Mouse (Mus musculus) hindbrain, embryonic 14.5 days (tissue): ENCODE data around the gene Bicdl1. TPM values are rescaled to one million over a fixed set of nuclear protein-coding genes. Genes with fewer than 3 reads are reported as not detected.

Source experiments
- ATAC-seq: fragments of 200-750 bp; cut with Nextera tagmentation; 2 replicates; pipeline ENCODE4 v1.8.0; 2017; ENCODE audit warnings: moderate number of reproducible peaks, mild to moderate bottlenecking, moderate TSS enrichment, moderate library complexity; ENCODE audit not compliant: low FRiP score
- DNase-seq: peaks from one replicate; pipeline ENCODE4 v3.0.0-alpha.2; 2015; ENCODE audit warnings: low spot score
- H3K27ac ChIP-seq: fragments of 300-500 bp; sonication (generic); 2 replicates; pipeline ENCODE4 v1.5.1; 2014; ENCODE audit warnings: mild to moderate bottlenecking, moderate library complexity
- H3K27me3 ChIP-seq: fragments of 300-500 bp; sonication (generic); 2 replicates; pipeline ENCODE4 v1.6.1; 2014; ENCODE audit warnings: mild to moderate bottlenecking, low read length, mixed read lengths; ENCODE audit not compliant: control insufficient read depth, insufficient read depth
- H3K36me3 ChIP-seq: fragments of 300-500 bp; sonication (generic); replicated peaks from 2 replicates; pipeline ENCODE4 v1.6.1; 2014; ENCODE audit not compliant: control insufficient read depth, insufficient read depth
- H3K4me1 ChIP-seq: fragments of 300-500 bp; sonication (generic); replicated peaks from 2 replicates; pipeline ENCODE4 v1.6.1; 2014; ENCODE audit warnings: antibody characterized with exemption, low read length, mixed read lengths; ENCODE audit not compliant: control insufficient read depth, insufficient read depth
- H3K4me2 ChIP-seq: fragments of 300-500 bp; sonication (generic); replicated peaks from 2 replicates; pipeline ENCODE4 v1.6.1; 2014; ENCODE audit warnings: mild to moderate bottlenecking, moderate library complexity
- H3K4me3 ChIP-seq: fragments of 300-500 bp; sonication (generic); replicated peaks from 2 replicates; pipeline ENCODE4 v1.5.1; 2014; ENCODE audit warnings: mild to moderate bottlenecking, low read length
- H3K9ac ChIP-seq: fragments of 300-500 bp; sonication (generic); 2 replicates; pipeline ENCODE4 v1.6.1; 2014
- H3K9me3 ChIP-seq: fragments of 300-500 bp; sonication (generic); 2 replicates; pipeline ENCODE4 v1.6.1; 2016; ENCODE audit warnings: low read length; ENCODE audit not compliant: control insufficient read depth
- WGBS: fragments of 180-500 bp; shearing (Covaris S2); extraction: QIAGEN DNeasy Blood & Tissue Kit; methylation state at CpG from one replicate; pipeline ENCODE4 v1.1.7; 2014; 5-methylcytosine and 5-hydroxymethylcytosine counted together
- polyA plus RNA-seq: library from polyadenylated mRNA; unstranded; fragments of >200 nt; fragmentation: Nextera tagmentation; extraction: Ambion mirVana; gene quantifications from 2 replicates; pipeline ENCODE4 v1.2.1, GENCODE M21; 2014

Gene Bicdl1
- polyA plus RNA-seq, 1 experiment from 2014 or later = 36.2 TPM

- Histone ChIP-seq H3K4me3 (peak overlapping the region; percentile 92), H3K36me3 (no peaks in the 10 kb centered on the region), H3K9me3 (no peaks in the 10 kb centered on the region), H3K27me3 (0 out of 2 replicates have a peak, but pooled peaks cover 3% of the 10 kb centered on the region), H3K4me2 (peak overlapping the region; percentile 72), H3K4me1 (peaks cover 19% of the 10 kb centered on the region), H3K9ac (peak overlapping the region; percentile 87), H3K27ac (peak overlapping the region; percentile 99)
- DNase-seq = peak; percentile 92
- peak; percentile 89 for ATAC-seq
- under 1% methylated on average over 64 of the region's 91 CpGs for WGBS
Measured at GRCm38 (mm10) chr5:115732176-115732848, 891 bp upstream of the Bicdl1 start.

DNA sequence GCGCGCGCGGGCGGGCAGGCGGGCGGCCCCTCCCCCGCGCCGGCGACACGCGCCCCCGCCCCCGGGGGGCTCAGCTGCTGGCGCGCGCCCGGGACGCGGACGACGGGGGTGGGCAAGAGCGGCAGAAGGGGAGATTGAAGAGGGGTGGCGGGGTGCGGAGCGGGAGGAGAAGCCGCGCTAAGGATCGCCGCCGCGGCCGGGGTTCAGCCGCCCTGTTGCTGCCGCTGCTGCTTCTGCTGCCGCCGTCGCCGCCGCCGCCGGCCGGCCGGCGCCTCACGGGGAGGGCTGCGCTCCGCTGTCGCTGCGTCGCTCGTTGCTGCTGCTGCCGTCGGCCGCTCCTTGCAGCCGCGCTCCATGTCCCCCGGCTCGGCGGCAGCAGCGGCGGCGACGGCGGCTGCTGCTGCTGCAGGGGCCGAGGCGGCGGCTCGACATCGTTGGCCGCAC lies 333 bp upstream of the Bicdl1 start:
- peak; percentile 56 for DNase-seq
- WGBS = under 1% methylated on average over 48 of the region's 72 CpGs

DNA sequence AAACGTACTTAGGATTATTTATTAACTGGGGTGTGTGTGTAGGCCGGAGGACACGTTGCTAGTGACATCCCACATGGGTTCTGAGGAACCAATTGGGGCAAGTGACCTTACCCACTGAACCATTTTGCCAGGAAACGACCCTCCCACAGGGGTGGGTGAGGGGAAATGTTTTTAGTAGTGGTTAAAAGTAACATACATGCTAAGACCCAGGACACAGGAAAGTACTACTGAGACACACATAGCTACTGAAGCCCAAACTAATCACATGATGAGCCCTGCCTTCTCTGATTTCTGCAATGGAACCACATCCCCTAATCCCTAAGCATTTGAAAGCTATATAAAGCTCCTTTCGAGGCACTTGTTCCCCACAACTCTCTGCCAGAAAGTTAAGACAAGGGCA lies 1.1 kb downstream of the Bicdl1 start:
- H3K9ac ChIP-seq = peak overlapping the region; percentile 87
- no peak overlapping the region for H3K27ac ChIP-seq
- H3K4me3 ChIP-seq = peak overlapping the region; percentile 92
- H3K4me2 ChIP-seq = peak overlapping the region; percentile 72
- 67% methylated on average over 5 of the region's 5 CpGs for WGBS
- 0 out of 2 replicates have a peak, but pooled peaks cover 3% of the 10 kb centered on the region for H3K27me3 ChIP-seq
- H3K9me3 ChIP-seq = no peaks in the 10 kb centered on the region
- H3K36me3 ChIP-seq = no peaks in the 10 kb centered on the region
- DNase-seq = no peak
- H3K4me1 ChIP-seq = peaks cover 19% of the 10 kb centered on the region
- ATAC-seq = no peak

More for the DNA sequence above, 333 bp upstream of the Bicdl1 start:
- H3K4me3 ChIP-seq = peak overlapping the region; percentile 92
- peak overlapping the region; percentile 72 for H3K4me2 ChIP-seq
- H3K27ac ChIP-seq = peak overlapping the region; percentile 99
- H3K36me3 ChIP-seq = no peaks in the 10 kb centered on the region
- no peaks in the 10 kb centered on the region for H3K9me3 ChIP-seq
- peak overlapping the region; percentile 87 for H3K9ac ChIP-seq
- H3K4me1 ChIP-seq = peaks cover 19% of the 10 kb centered on the region
- peak; percentile 35 for ATAC-seq
- H3K27me3 ChIP-seq = 0 out of 2 replicates have a peak, but pooled peaks cover 3% of the 10 kb centered on the region

DNA sequence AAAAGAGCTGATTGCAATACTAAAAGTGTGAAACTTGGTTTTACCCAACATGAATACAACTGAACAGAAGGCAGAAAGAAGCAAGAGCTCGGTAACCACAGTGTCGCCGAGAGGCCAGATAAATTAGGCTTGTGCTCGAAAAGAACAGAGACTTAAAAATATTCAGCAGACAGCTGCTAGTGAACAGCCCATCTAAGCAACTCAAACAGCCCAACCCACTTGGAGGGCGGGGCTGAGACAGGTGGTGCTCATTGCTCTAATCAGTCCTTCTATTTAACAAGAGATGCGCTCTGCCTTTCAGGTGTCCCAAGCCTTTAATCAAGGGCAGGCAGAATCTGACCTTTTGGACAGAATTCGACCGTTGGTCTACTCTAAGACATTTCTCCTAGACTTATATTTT lies 4.8 kb downstream of the Bicdl1 start:
- no peak for ATAC-seq
- H3K27me3 ChIP-seq = no peaks in the 10 kb centered on the region
- no peak for DNase-seq
- H3K27ac ChIP-seq = no peak overlapping the region
- no peaks in the 10 kb centered on the region for H3K9me3 ChIP-seq
- 86% methylated on average over 8 of the region's 8 CpGs for WGBS
- no peak overlapping the region for H3K4me3 ChIP-seq
- H3K4me2 ChIP-seq = no peak overlapping the region
- H3K36me3 ChIP-seq = peaks cover 23% of the 10 kb centered on the region
- H3K9ac ChIP-seq = no peak overlapping the region
- H3K4me1 ChIP-seq = peaks cover 19% of the 10 kb centered on the region

- Histone ChIP-seq H3K9ac (no peak overlapping the region), H3K4me2 (no peak overlapping the region), H3K4me1 (peaks cover 19% of the 10 kb centered on the region), H3K4me3 (no peak overlapping the region), H3K27ac (no peak overlapping the region), H3K36me3 (peaks cover 23% of the 10 kb centered on the region), H3K9me3 (no peaks in the 10 kb centered on the region), H3K27me3 (no peaks in the 10 kb centered on the region)
- 85% methylated on average over 16 of the region's 16 CpGs for WGBS
- DNase-seq = no peak
- ATAC-seq = no peak
Measured at GRCm38 (mm10) chr5:115726019-115726418, 5.4 kb downstream of the Bicdl1 start.

DNA sequence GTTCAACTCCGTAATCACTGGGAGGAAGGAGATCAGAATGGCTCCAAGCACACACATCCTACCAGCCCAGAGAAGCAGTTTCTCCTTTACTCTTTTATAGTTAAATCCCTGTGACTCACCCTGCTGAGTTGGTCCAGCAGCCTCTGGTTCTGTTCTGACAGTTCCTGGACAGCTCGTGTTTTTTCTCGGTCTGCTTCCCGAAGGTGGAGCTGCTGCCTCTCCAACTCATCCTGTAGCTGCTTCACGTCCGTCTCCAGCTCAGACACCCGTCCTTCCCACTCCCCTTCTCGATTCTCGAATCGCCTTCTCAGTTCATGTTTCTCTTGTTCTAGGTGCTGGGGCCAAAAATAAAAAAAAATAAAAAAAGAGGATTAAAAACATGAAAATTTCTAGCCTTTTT lies 7.0 kb downstream of the Bicdl1 start:
- Histone ChIP-seq H3K4me1 (peaks cover 5% of the 10 kb centered on the region), H3K36me3 (peaks cover 23% of the 10 kb centered on the region), H3K27me3 (no peaks in the 10 kb centered on the region), H3K9ac (no peak overlapping the region), H3K27ac (no peak overlapping the region), H3K4me2 (no peak overlapping the region), H3K4me3 (no peak overlapping the region), H3K9me3 (no peaks in the 10 kb centered on the region)
- 89% methylated on average over 10 of the region's 10 CpGs for WGBS
- ATAC-seq (no peak), DNase-seq (no peak)

- Histone ChIP-seq H3K27ac (no peak overlapping the region), H3K4me3 (no peak overlapping the region), H3K36me3 (peaks cover 23% of the 10 kb centered on the region), H3K9me3 (no peaks in the 10 kb centered on the region), H3K9ac (no peak overlapping the region), H3K27me3 (no peaks in the 10 kb centered on the region), H3K4me2 (no peak overlapping the region), H3K4me1 (no peaks in the 10 kb centered on the region; the same call in 1 of the 2 replicates)
- no peak for ATAC-seq
- 88% methylated on average over 21 of the region's 21 CpGs for WGBS
- DNase-seq = no peak
Measured at GRCm38 (mm10) chr5:115722188-115722959, 9.0 kb downstream of the Bicdl1 start.

DNA sequence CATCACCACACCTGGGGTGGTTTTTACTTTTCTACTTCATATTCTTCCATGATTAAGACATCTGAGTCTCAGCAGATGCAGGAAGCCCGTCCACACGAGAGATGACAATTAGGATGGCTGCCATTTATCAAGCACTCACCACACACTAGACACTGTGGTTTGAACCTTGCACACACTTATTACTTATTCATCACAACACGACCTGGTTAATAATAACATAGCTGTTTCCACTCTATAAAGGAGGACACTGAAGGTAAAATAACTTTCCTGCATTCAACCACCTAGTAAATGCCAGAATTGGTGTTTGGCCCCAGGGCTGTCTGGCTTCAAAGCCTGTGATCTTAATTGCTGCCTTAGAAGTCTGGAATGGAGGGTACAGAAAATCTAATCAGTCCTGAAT lies 10.7 kb downstream of the Bicdl1 start:
- Histone ChIP-seq H3K27ac (no peak overlapping the region), H3K4me3 (no peak overlapping the region), H3K4me2 (no peak overlapping the region), H3K4me1 (no peaks in the 10 kb centered on the region; the same call in 1 of the 2 replicates), H3K27me3 (no peaks in the 10 kb centered on the region), H3K36me3 (peaks cover 23% of the 10 kb centered on the region), H3K9me3 (no peaks in the 10 kb centered on the region), H3K9ac (no peak overlapping the region)
- ATAC-seq (no peak), DNase-seq (no peak)
- 58% methylated on average over 3 of the region's 3 CpGs for WGBS

- no peaks in the 10 kb centered on the region; the same call in 1 of the 2 replicates for H3K4me1 ChIP-seq
- H3K27ac ChIP-seq = no peak overlapping the region
- no peak overlapping the region for H3K4me3 ChIP-seq
- DNase-seq (no peak), ATAC-seq (no peak)
- 95% methylated on average over 3 of the region's 3 CpGs for WGBS
- H3K36me3 ChIP-seq = peaks cover 8% of the 10 kb centered on the region
- H3K4me2 ChIP-seq = no peak overlapping the region
- H3K27me3 ChIP-seq = no peaks in the 10 kb centered on the region
- H3K9me3 ChIP-seq = no peaks in the 10 kb centered on the region
- H3K9ac ChIP-seq = no peak overlapping the region
Measured at GRCm38 (mm10) chr5:115717693-115718092, 13.7 kb downstream of the Bicdl1 start.
